Mouse (Mus musculus) monocyte, adult 2 months (primary cell): ENCODE data around the gene Ddx39.

Source experiments
- DNase-seq, 2 experiments: peaks; one replicate each; pipeline ENCODE4 v3.0.0; 2022; ENCODE audit warnings: low spot score in 2 of 2, low read depth in 1 of 2

Gene Ddx39

DNA sequence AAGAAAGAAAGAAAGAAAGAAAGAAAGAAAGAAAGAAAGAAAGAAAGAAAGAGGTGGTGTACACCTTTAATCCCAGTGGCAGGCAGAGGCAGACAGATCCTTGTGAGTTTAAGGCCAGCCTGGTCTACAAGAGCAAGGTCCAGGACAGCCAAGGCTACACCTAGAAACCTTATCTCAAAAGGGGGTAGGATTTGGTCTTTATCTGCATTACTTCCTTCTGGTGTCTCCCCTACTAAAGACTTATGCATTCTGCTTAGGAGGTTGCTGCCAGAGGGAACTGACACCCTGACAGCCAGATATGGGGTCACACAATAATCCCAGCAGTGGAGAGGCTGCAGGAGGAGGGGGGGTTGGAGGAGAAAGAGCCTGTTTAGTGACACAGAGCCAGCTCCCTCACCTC is 50.7 kb downstream of the Ddx39 start:
- DNase-seq, result no peak

DNA sequence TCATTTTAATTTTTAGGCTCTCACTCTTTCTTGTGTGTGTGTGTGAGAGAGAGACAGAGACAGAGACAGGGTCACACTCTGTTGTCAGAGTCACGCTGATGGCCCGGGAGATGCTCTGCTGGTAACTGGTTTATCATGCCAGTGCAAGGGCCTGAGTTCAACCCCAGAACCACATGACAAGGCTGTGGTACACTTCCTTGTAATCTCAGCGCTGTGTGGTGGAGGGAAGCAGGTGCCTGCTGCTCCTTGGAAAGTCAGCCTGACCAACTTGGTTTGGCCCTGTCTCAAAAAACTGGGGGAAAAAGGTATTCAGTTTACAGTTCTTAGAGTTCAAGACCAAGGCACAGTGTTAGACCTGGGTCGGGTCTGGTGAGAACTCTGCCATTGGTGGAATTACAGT is 52.5 kb downstream of the Ddx39 start:
- no peak for DNase-seq

- peak; percentile 14 to 28 for DNase-seq
These were observed 53.5 kb downstream of the Ddx39 start for GRCm38 (mm10) chr8:83768526-83768925.

DNA sequence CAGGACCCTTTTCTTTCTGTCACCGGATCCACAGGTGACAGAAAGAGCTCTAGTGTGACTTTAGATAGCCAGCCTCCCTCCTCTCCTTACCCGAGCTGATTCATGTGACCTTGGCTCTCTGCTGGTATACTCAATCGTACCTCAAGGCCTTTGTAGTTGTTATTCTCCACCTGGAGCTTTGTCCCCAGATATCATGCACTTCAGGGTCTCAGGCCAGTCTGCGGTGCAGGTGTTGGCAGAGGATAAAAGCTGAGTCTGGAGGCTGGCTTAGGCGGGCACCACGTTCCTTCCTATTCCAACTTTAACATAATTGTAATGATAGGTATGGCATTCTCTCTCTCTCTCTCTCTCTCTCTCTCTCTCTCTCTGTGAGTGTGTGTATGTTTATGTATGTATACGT is 54.7 kb downstream of the Ddx39 start:
- no peak for DNase-seq

DNA sequence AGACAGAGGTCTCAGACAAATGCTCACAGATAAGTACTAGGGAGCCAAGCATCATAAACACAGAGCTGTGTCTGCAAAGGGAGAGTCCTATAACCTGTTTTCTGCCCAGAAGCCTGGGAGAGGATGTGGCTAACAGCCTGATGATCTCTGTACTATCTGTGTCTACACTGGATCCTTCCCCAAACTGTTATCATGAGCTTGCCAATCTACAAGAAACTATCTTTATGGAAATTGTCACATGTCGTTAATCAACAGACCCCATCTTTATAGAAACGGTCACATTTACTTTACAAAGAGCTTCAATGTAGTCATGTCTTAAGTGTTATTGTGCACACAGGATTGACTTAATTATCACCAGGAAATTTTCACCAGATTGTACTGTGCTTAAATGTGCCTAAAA is 55.7 kb downstream of the Ddx39 start:
- no peak for DNase-seq

DNA sequence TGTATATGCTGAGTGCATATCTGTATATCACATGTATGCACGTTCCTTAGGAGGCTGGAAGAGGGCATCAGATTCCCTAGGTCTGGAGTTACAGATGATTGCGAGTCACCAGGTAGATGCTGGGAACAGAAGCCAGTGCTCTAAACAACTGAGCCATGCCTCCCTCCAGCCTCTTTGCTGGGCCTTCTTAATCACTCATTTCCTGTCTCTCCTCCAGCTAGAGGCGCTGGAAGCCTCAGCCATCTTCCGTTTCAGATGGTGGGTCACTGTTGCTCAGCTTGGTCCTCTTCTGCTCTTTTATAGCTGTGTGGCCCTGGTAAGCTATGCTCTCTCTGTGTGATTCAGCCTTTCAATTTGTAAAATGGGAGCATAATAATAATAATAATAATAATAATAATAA is 56.8 kb downstream of the Ddx39 start:
- DNase-seq, result no peak

DNA sequence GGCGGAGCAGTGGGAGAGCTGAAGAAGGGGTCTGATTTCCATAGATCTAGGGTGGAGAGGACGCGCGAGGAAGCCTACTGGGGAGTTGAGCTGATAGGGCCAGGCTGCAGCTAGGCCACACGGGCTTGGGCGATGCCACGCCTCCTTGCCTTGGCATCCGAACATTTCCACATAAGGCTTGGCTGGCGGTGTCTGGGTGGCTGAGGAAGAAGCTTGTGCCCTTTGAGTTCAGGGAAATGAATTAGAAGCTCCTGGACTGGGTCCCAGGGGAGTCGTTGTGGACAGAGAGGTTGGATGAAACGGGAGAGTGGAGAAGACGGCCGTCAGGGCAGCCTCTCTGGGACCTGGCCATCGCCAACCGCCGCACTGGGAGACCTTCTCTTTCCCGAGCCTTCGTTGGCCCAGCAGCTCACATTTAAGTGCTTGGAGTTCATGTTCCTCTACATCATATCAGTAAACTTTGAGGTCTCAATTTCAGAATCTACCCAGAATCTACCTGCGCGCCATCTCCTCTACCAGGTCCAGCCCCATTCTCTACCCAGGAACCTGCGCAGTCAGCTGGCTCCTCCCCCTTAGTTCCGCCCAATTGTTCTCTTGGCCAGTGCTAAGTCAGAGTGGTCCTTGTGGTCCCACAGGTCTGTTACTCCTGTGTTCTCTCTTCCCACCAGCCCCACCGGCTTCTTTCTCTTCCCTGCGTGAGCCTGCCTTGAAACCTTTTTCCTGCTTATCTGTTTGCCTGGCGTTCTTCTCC is 57.9 kb downstream of the Ddx39 start:
- DNase-seq, result peak in 1 of 2 experiments; percentile 24

DNA sequence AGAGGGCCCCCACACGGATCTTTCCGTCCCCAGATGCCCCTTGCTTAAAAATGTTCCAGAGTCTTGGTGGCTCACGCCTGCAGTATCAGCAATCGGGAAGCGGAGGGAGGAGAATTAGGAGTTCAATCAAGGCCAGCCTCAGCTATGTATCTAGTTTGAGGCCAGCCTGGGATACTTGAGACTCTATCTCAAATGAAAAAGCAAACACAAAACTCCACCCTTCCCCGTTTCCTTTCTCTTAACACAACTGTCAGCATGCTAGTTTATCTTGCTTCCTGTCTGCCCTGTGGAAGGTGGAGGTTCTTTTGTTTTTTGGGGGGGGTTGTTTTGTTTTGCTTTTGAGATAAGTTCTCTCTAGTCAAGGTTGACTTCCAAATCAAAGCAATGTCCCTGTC is 58.5 kb downstream of the Ddx39 start:
- no peak for DNase-seq

- DNase-seq, result no peak
These were observed 59.2 kb downstream of the Ddx39 start for GRCm38 (mm10) chr8:83774221-83774620.
